Mouse (Mus musculus): ENCODE data around the gene Tprgl. TPM values are rescaled to one million over a fixed set of nuclear protein-coding genes. Genes with fewer than 3 reads are reported as not detected.
A peak's percentile ranks its signal among the peaks of the same experiment; 100 is the strongest.

Gene Tprgl
- 10 to 100 TPM; 80.1 to 90.4 TPM for total RNA-seq (2021)
- long read RNA-seq, experiment 1, transcript Tprgl-201 (4 exons, 1,724 nt): major isoform, 230 of 251 reads
- long read RNA-seq, experiment 1, partial matches to known transcripts: 3 of 251 reads
- long read RNA-seq, experiment 1, other reads (novel, unspliced or antisense): 14 of 251 reads
- long read RNA-seq, experiment 2, transcript Tprgl-203 (2 exons, 947 nt): minor isoform, 5 of 289 reads
- long read RNA-seq, experiment 2, transcript Tprgl-201 (4 exons, 1,724 nt): major isoform, 265 of 289 reads
- long read RNA-seq, experiment 2, partial matches to known transcripts: 4 of 289 reads
- long read RNA-seq, experiment 2, other reads (novel, unspliced or antisense): 13 of 289 reads

- peak; percentile 96 for DNase-seq
Measured at GRCm38 (mm10) chr4:154160538-154161390, at the start of gene Tprgl. Gene Tprgl, minus strand, starts transcription at chr4:154160666.

DNA sequence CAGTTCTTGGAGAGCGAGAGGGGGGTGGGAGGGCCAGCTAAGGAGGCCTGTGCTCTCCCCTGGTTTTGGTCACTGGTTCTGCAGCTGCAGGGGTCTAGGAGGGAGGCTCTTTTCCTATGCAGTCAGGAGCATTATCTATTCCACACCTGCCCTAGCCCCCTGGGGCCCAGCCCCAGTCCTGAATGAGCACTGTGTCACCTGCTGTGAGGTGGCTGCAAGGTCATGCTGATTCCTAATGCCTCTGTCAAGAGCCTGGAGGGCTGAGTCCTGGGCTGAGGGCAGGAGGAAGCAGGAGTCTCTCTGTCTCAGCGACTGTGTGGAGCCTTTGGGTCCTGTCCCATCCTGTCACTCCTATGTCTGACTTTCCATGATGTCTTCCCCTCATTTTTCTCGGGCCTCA is 49.4 kb upstream of the Tprgl start:
- DNase-seq: no peak

DNA sequence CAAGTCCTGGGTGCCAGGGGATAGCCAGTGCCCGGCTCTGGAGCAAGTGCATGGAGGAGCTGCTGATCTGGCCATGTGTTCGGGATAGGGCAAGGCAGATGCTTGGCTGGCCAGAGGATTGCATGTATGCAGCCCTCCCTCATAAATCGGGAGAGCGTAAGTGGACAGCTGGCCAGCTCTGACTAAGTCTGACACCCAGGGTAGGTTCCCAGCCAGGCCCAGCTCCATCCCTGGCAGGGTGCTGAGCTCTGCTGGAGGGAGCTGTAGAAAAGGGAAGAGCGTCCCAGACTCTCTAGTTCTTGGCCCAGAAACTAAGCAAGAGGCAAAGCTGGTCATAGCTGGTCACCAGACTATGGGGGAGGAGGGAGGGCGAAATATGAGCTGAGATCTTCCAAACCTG is 48.6 kb upstream of the Tprgl start:
- peak; percentile 52 for DNase-seq

- peak; percentile 73 for DNase-seq
Measured at GRCm38 (mm10) chr4:154207261-154207660, 46.8 kb upstream of the Tprgl start.

GRCm38 (mm10) chr4:154205392-154205791 is 44.9 kb upstream of the Tprgl start:
- DNase-seq: no peak

- no peak for DNase-seq
Measured at GRCm38 (mm10) chr4:154204532-154204931, 44.1 kb upstream of the Tprgl start.

DNA sequence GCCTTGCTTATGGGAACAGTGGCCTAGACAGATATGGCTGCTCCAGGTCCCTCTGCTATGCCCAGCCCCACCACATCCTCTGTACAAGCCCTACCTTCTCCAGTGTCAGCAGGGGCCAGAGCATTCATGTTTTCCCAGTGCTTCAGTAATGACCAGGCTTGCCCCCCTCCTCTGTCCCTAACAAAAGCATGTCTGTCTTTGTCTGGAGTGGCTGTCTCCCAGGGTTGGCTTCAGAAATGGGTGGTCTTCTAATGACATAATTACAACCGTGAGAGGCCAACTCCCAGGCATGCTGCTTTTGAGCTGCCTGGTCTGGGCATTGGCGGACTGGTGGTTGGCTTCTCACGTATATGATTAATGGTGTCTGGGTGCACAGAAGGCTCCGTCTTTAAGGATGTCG is 41.0 kb upstream of the Tprgl start:
- DNase-seq: no peak

GRCm38 (mm10) chr4:154198377-154198961 is 38.0 kb upstream of the Tprgl start:
- DNase-seq: no peak

- DNase-seq: no peak
Measured at GRCm38 (mm10) chr4:154197961-154198360, 37.5 kb upstream of the Tprgl start.

- no peak for DNase-seq
Measured at GRCm38 (mm10) chr4:154188948-154189347, 28.5 kb upstream of the Tprgl start.

GRCm38 (mm10) chr4:154186002-154186537 is 25.6 kb upstream of the Tprgl start:
- DNase-seq: no peak

- DNase-seq: no peak
Measured at GRCm38 (mm10) chr4:154185001-154185400, 24.5 kb upstream of the Tprgl start.

DNA sequence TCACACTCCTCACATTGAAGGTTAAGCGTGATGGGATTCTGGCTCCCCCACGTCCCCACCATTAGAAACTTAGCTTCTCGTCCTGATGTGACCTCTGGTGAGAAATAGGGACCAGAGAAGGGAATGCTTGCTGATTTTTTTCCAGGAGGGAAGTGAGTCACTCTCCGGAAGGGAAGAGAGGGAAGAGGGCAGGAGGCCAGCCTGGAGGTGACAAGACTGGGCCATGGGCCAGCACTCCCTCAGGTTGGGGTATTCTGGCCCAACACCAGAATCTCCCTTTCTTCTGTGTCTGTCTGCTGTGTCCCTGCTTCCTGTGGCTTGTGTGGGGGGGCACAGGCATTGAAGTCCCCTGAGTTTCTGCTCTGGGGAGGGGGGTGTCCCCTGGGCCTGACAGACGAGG is 23.1 kb upstream of the Tprgl start:
- no peak for DNase-seq

- DNase-seq: no peak
Measured at GRCm38 (mm10) chr4:154181001-154181400, 20.5 kb upstream of the Tprgl start.

DNA sequence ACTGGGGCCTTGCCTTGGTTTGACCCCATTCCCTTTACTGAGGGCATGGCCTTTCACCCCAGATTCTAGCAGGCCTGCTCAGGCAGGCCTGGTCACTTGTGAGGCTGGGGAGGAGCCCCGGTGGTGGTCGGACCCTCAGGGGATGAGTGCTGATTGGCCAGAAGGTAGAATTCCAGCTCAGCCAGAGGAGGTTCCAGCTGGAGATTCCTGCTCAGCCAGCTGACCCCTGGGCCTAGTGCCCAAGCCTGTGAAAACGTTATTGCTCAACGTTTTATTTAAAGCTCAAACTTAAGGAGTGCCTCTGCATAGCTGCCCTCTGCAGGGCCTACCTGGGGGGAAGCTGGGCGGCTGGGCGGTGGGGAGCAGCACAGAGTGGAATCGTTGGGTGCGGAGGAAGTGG is 16.8 kb upstream of the Tprgl start:
- DNase-seq: peak; percentile 31

DNA sequence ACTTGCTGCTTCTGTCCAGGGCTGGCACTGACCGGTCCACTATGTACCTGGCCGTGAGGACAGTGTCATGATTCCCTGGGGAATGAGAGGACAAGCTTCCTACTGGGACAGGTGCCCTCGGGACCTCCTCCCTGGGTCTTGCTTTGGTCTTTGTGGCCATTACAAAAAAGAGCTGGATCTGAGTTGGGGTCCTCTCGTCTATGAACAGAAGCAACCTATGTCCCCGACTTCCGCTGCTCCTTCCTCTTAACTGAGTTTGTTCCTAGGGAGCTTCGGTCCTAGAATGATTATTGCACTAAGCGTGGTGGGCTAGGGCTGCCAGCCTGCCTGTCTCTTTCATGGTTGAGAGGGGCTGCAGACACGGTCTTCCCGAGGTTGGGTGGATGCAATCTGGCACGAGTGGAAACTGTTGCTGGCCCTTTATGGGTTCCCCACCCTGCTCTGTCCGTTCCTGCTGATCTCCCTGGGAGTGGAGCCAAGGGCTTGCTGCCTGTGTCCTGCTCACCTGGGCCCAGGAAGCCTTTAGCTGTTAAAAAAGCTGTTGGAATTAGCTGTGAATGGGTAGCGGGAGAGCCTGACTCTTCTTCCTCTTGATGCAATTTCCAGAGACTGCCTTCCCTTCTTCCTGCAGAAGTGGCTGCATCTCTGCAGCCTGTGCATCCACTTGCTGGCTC is 11.6 kb upstream of the Tprgl start:
- DNase-seq: no peak

GRCm38 (mm10) chr4:154171151-154171930 is 10.9 kb upstream of the Tprgl start:
- no peak for DNase-seq

DNA sequence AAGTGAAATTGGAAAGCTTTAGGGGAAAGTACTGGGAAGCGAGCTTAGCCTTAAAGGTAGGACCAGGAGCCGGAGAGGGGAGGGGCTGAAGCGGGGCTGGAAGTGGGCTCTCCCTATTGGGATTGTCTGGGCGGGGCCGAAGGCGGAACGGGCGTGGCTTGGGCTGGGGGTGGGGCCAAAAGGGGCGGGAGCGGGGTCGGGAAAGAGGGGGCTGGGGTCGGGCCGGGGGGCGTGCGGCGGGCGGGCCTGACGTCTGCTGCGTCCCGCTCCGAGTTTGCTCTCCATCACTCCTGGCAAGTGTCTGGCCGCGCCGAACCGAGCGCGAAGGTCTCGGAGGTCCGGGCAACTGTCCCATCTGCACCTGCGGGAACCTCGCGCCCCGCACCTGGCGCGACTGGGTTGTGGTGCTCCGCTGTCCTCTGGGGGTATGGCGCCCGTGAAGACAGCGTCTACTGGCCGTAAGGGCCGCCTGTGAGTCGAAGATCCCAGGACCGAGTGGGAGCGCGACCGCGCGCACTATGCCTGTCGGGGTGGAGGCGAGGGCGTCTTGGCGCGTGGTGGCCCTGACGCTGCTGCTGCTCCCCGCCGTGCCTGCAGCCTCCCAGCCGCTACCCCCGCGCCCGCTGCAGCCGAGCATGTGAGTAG is 10.2 kb upstream of the Tprgl start, which contains the start of gene Megf6:
TSS of gene Megf6 (plus strand) at position 225 of the 645 bp plus-strand sequence.
- peak; percentile 43 for DNase-seq

GRCm38 (mm10) chr4:154170021-154170420 is 9.6 kb upstream of the Tprgl start:
- no peak for DNase-seq

DNA sequence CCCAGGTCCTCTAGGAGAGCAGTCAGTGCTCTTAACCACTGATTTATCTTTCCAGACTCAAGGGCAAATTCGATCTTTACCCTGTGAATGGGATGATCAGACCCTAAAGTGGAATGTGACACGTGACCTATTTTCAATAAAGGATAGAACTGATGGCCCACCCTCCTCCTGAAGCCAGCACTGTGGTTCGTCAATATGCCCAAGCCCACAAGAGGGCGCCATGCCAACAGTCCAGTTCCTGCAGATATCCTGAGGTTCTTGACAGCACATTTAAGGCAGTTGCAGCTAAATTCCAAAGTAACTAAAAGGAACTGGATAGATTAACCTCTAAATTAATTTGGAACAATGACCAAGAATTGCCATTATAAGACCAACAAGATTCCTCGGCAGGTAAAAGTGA is 6.6 kb upstream of the Tprgl start:
- DNase-seq: peak; percentile 82

- DNase-seq: peak; percentile 81
Measured at GRCm38 (mm10) chr4:154163296-154163695, 2.8 kb upstream of the Tprgl start.

All from gastrocnemius, postnatal 10 days (tissue).